Mouse (Mus musculus) frontal cortex, postnatal 10 days (tissue): Measurements from ENCODE around the gene Hoxd9.

Experiments used
- DNase-seq, 2 experiments: peaks; one replicate each; pipeline ENCODE4 v3.0.0; 2022; ENCODE audit warnings: low spot score in 2 of 2, mixed read lengths in 1 of 2

Hoxd9 gene

GRCm38 (mm10) chr2:74748436-74748995, 51.0 kb downstream of the Hoxd9 start:
- no peak for DNase-seq

- DNase-seq = no peak
Measured at GRCm38 (mm10) chr2:74749337-74750121, 52.0 kb downstream of the Hoxd9 start.
